Mouse (Mus musculus): ENCODE measurements around the gene Myo1b. TPM values are rescaled to one million over a fixed set of nuclear protein-coding genes. Genes with fewer than 3 reads are reported as not detected.

Gene Myo1b
- polyA plus RNA-seq, 1 experiment from 2014 or later, result 114 TPM

- no peaks in the 10 kb centered on the region for H3K4me1 ChIP-seq (ENCODE audit: control insufficient read depth, insufficient read depth, low read length)
- H3K9ac ChIP-seq (replicated peaks; ENCODE audit: low read length), result no peak overlapping the region
- peaks cover 9% of the 10 kb centered on the region; the same call in 1 of the 2 replicates for H3K36me3 ChIP-seq (replicated peaks; ENCODE audit: control insufficient read depth, insufficient read depth, low read depth, low read length)
- no peaks in the 10 kb centered on the region for H3K9me3 ChIP-seq (replicated peaks; ENCODE audit: control insufficient read depth, low read length)
- DNase-seq (ENCODE audit: low spot score) (no peak), ATAC-seq (replicated peaks; ENCODE audit: insufficient number of reproducible peaks, low FRiP score, low TSS enrichment, low read depth) (no peak)
- 84% methylated on average over 6 of the region's 6 CpGs for WGBS
- H3K27ac ChIP-seq (replicated peaks; ENCODE audit: low read depth, low read length), result no peak overlapping the region
- H3K4me3 ChIP-seq (ENCODE audit: low read depth, low read length), result no peak overlapping the region
- H3K4me2 ChIP-seq (ENCODE audit: low read depth, low read length), result no peak overlapping the region
- H3K27me3 ChIP-seq (ENCODE audit: control insufficient read depth, insufficient read depth, low read length), result no peaks in the 10 kb centered on the region
These were observed 156.2 kb downstream of the Myo1b start for GRCm38 (mm10) chr1:51759657-51760056.

- H3K4me3 ChIP-seq (ENCODE audit: low read depth, low read length), result no peak overlapping the region
- H3K36me3 ChIP-seq (replicated peaks; ENCODE audit: control insufficient read depth, insufficient read depth, low read depth, low read length), result peaks cover 13% of the 10 kb centered on the region
- WGBS, result 67% methylated on average over 15 of the region's 15 CpGs
- H3K27me3 ChIP-seq (ENCODE audit: control insufficient read depth, insufficient read depth, low read length), result no peaks in the 10 kb centered on the region
- no peak for DNase-seq (ENCODE audit: low spot score)
- ATAC-seq (replicated peaks; ENCODE audit: insufficient number of reproducible peaks, low FRiP score, low TSS enrichment, low read depth), result no peak
- no peaks in the 10 kb centered on the region for H3K4me1 ChIP-seq (ENCODE audit: control insufficient read depth, insufficient read depth, low read length)
- no peak overlapping the region for H3K4me2 ChIP-seq (ENCODE audit: low read depth, low read length)
- no peak overlapping the region for H3K27ac ChIP-seq (replicated peaks; ENCODE audit: low read depth, low read length)
- no peak overlapping the region for H3K9ac ChIP-seq (replicated peaks; ENCODE audit: low read length)
- no peaks in the 10 kb centered on the region for H3K9me3 ChIP-seq (replicated peaks; ENCODE audit: control insufficient read depth, low read length)
These were observed 157.4 kb downstream of the Myo1b start for GRCm38 (mm10) chr1:51758326-51759109.

- Histone ChIP-seq H3K4me1 (ENCODE audit: control insufficient read depth, insufficient read depth, low read length) (no peaks in the 10 kb centered on the region), H3K9me3 (replicated peaks; ENCODE audit: control insufficient read depth, low read length) (no peaks in the 10 kb centered on the region), H3K4me3 (ENCODE audit: low read depth, low read length) (no peak overlapping the region), H3K9ac (replicated peaks; ENCODE audit: low read length) (no peak overlapping the region), H3K27me3 (ENCODE audit: control insufficient read depth, insufficient read depth, low read length) (no peaks in the 10 kb centered on the region), H3K27ac (replicated peaks; ENCODE audit: low read depth, low read length) (no peak overlapping the region), H3K4me2 (ENCODE audit: low read depth, low read length) (no peak overlapping the region), H3K36me3 (replicated peaks; ENCODE audit: control insufficient read depth, insufficient read depth, low read depth, low read length) (peaks cover 11% of the 10 kb centered on the region)
- WGBS, result 95% methylated on average over 6 of the region's 6 CpGs
- DNase-seq (ENCODE audit: low spot score), result no peak
- ATAC-seq (replicated peaks; ENCODE audit: insufficient number of reproducible peaks, low FRiP score, low TSS enrichment, low read depth), result no peak
These were observed 162.2 kb downstream of the Myo1b start for GRCm38 (mm10) chr1:51753621-51754020.

- ATAC-seq (replicated peaks; ENCODE audit: insufficient number of reproducible peaks, low FRiP score, low TSS enrichment, low read depth) (no peak), DNase-seq (ENCODE audit: low spot score) (no peak)
- H3K4me2 ChIP-seq (ENCODE audit: low read depth, low read length), result no peak overlapping the region
- H3K27ac ChIP-seq (replicated peaks; ENCODE audit: low read depth, low read length), result no peak overlapping the region
- H3K36me3 ChIP-seq (replicated peaks; ENCODE audit: control insufficient read depth, insufficient read depth, low read depth, low read length), result peaks cover 11% of the 10 kb centered on the region
- H3K4me1 ChIP-seq (ENCODE audit: control insufficient read depth, insufficient read depth, low read length), result no peaks in the 10 kb centered on the region
- no peak overlapping the region for H3K9ac ChIP-seq (replicated peaks; ENCODE audit: low read length)
- no peaks in the 10 kb centered on the region for H3K27me3 ChIP-seq (ENCODE audit: control insufficient read depth, insufficient read depth, low read length)
- WGBS, result 82% methylated on average over 10 of the region's 10 CpGs
- H3K4me3 ChIP-seq (ENCODE audit: low read depth, low read length), result no peak overlapping the region
- no peaks in the 10 kb centered on the region for H3K9me3 ChIP-seq (replicated peaks; ENCODE audit: control insufficient read depth, low read length)
These were observed 164.9 kb downstream of the Myo1b start for GRCm38 (mm10) chr1:51751006-51751405.

- Histone ChIP-seq H3K27me3 (ENCODE audit: control insufficient read depth, insufficient read depth, low read length) (no peaks in the 10 kb centered on the region), H3K4me2 (ENCODE audit: low read depth, low read length) (no peak overlapping the region), H3K4me3 (ENCODE audit: low read depth, low read length) (no peak overlapping the region), H3K36me3 (replicated peaks; ENCODE audit: control insufficient read depth, insufficient read depth, low read depth, low read length) (no peaks in the 10 kb centered on the region), H3K9me3 (replicated peaks; ENCODE audit: control insufficient read depth, low read length) (no peaks in the 10 kb centered on the region), H3K4me1 (ENCODE audit: control insufficient read depth, insufficient read depth, low read length) (no peaks in the 10 kb centered on the region), H3K9ac (replicated peaks; ENCODE audit: low read length) (no peak overlapping the region), H3K27ac (replicated peaks; ENCODE audit: low read depth, low read length) (no peak overlapping the region)
- no peak for ATAC-seq (replicated peaks; ENCODE audit: insufficient number of reproducible peaks, low FRiP score, low TSS enrichment, low read depth)
- no peak for DNase-seq (ENCODE audit: low spot score)
- 86% methylated on average over 2 of the region's 2 CpGs for whole genome bisulfite sequencing
These were observed 167.6 kb downstream of the Myo1b start for GRCm38 (mm10) chr1:51748306-51748705.

GRCm38 (mm10) chr1:51747494-51747893 is 168.4 kb downstream of the Myo1b start:
- H3K4me3 ChIP-seq (ENCODE audit: low read depth, low read length), result no peak overlapping the region
- ATAC-seq (replicated peaks; ENCODE audit: insufficient number of reproducible peaks, low FRiP score, low TSS enrichment, low read depth), result no peak
- WGBS, result 35% methylated on average over 12 of the region's 12 CpGs
- H3K4me1 ChIP-seq (ENCODE audit: control insufficient read depth, insufficient read depth, low read length), result no peaks in the 10 kb centered on the region
- H3K36me3 ChIP-seq (replicated peaks; ENCODE audit: control insufficient read depth, insufficient read depth, low read depth, low read length), result no peaks in the 10 kb centered on the region
- no peak overlapping the region for H3K27ac ChIP-seq (replicated peaks; ENCODE audit: low read depth, low read length)
- no peak overlapping the region for H3K4me2 ChIP-seq (ENCODE audit: low read depth, low read length)
- peak; percentile 13 for DNase-seq (ENCODE audit: low spot score)
- no peak overlapping the region for H3K9ac ChIP-seq (replicated peaks; ENCODE audit: low read length)
- H3K9me3 ChIP-seq (replicated peaks; ENCODE audit: control insufficient read depth, low read length), result no peaks in the 10 kb centered on the region
- no peaks in the 10 kb centered on the region for H3K27me3 ChIP-seq (ENCODE audit: control insufficient read depth, insufficient read depth, low read length)

GRCm38 (mm10) chr1:51746711-51747240 is 169.1 kb downstream of the Myo1b start:
- Histone ChIP-seq H3K4me3 (ENCODE audit: low read depth, low read length) (no peak overlapping the region), H3K27ac (replicated peaks; ENCODE audit: low read depth, low read length) (no peak overlapping the region), H3K36me3 (replicated peaks; ENCODE audit: control insufficient read depth, insufficient read depth, low read depth, low read length) (no peaks in the 10 kb centered on the region), H3K27me3 (ENCODE audit: control insufficient read depth, insufficient read depth, low read length) (no peaks in the 10 kb centered on the region), H3K9ac (replicated peaks; ENCODE audit: low read length) (no peak overlapping the region), H3K4me1 (ENCODE audit: control insufficient read depth, insufficient read depth, low read length) (no peaks in the 10 kb centered on the region), H3K4me2 (ENCODE audit: low read depth, low read length) (no peak overlapping the region), H3K9me3 (replicated peaks; ENCODE audit: control insufficient read depth, low read length) (no peaks in the 10 kb centered on the region)
- ATAC-seq (replicated peaks; ENCODE audit: insufficient number of reproducible peaks, low FRiP score, low TSS enrichment, low read depth) (no peak), DNase-seq (ENCODE audit: low spot score) (no peak)
- WGBS, result 88% methylated on average over 15 of the region's 15 CpGs

- 90% methylated on average over 3 of the region's 3 CpGs for WGBS
- Histone ChIP-seq H3K4me2 (ENCODE audit: low read depth, low read length) (no peak overlapping the region), H3K4me3 (ENCODE audit: low read depth, low read length) (no peak overlapping the region), H3K9me3 (replicated peaks; ENCODE audit: control insufficient read depth, low read length) (no peaks in the 10 kb centered on the region), H3K27me3 (ENCODE audit: control insufficient read depth, insufficient read depth, low read length) (no peaks in the 10 kb centered on the region), H3K9ac (replicated peaks; ENCODE audit: low read length) (no peak overlapping the region), H3K27ac (replicated peaks; ENCODE audit: low read depth, low read length) (no peak overlapping the region), H3K4me1 (ENCODE audit: control insufficient read depth, insufficient read depth, low read length) (no peaks in the 10 kb centered on the region), H3K36me3 (replicated peaks; ENCODE audit: control insufficient read depth, insufficient read depth, low read depth, low read length) (no peaks in the 10 kb centered on the region)
- no peak for ATAC-seq (replicated peaks; ENCODE audit: insufficient number of reproducible peaks, low FRiP score, low TSS enrichment, low read depth)
- no peak for DNase-seq (ENCODE audit: low spot score)
These were observed 172.0 kb downstream of the Myo1b start for GRCm38 (mm10) chr1:51743756-51744425.

All from embryonic facial prominence, embryonic 11.5 days (tissue).